Mouse (Mus musculus) liver, embryonic 12.5 days (tissue): ENCODE results near the gene Fgg. TPM values are rescaled to one million over a fixed set of nuclear protein-coding genes. Genes with fewer than 3 reads are reported as not detected.

Source experiments
- ATAC-seq: fragments of 200-750 bp; cut with Nextera tagmentation; 2 replicates; pipeline ENCODE4 v1.8.0; 2017; ENCODE audit warnings: moderate number of reproducible peaks, mild to moderate bottlenecking, moderate library complexity
- H3K27ac ChIP-seq: fragments of 300-500 bp; sonication (generic); 2 replicates; pipeline ENCODE4 v1.5.1; 2016; ENCODE audit warnings: mild to moderate bottlenecking
- H3K27me3 ChIP-seq: fragments of 300-500 bp; sonication (generic); replicated peaks from 2 replicates; pipeline ENCODE4 v1.6.1; 2016; ENCODE audit warnings: mild to moderate bottlenecking, moderate library complexity
- H3K36me3 ChIP-seq: fragments of 300-500 bp; sonication (generic); 2 replicates; pipeline ENCODE4 v1.6.1; 2016; ENCODE audit warnings: mild to moderate bottlenecking, moderate library complexity
- H3K4me1 ChIP-seq: fragments of 300-500 bp; sonication (generic); 2 replicates; pipeline ENCODE4 v1.6.1; 2016
- H3K4me2 ChIP-seq: fragments of 300-500 bp; sonication (generic); 2 replicates; pipeline ENCODE4 v1.6.1; 2016; ENCODE audit warnings: mild to moderate bottlenecking, moderate library complexity
- H3K4me3 ChIP-seq: fragments of 300-500 bp; sonication (generic); 2 replicates; pipeline ENCODE4 v1.5.1; 2016; ENCODE audit warnings: mild to moderate bottlenecking, moderate library complexity
- H3K9ac ChIP-seq: fragments of 300-500 bp; sonication (generic); 2 replicates; pipeline ENCODE4 v1.6.1; 2016; ENCODE audit warnings: mild to moderate bottlenecking, moderate library complexity
- H3K9me3 ChIP-seq: fragments of 300-500 bp; sonication (generic); replicated peaks from 2 replicates; pipeline ENCODE4 v1.6.1; 2016; ENCODE audit warnings: mild to moderate bottlenecking, moderate library complexity
- WGBS: fragments of 180-500 bp; shearing (Covaris S2); methylation state at CpG from one replicate; pipeline ENCODE4 v1.1.7; 2016; ENCODE audit not compliant: insufficient replicate concordance; 5-methylcytosine and 5-hydroxymethylcytosine counted together
- polyA plus RNA-seq: library from polyadenylated mRNA; unstranded; fragments of >200 nt; fragmentation: Nextera tagmentation; extraction: Ambion mirVana; gene quantifications from 2 replicates; pipeline ENCODE4 v1.2.1, GENCODE M21; 2016

Gene Fgg
- 170 and 179 TPM in 2 replicates for polyA plus RNA-seq

GRCm38 (mm10) chr3:83007557-83007956 is at the start of gene Fgg:
TSS of gene Fgg (plus strand) at chr3:83007724.
- H3K9ac ChIP-seq = no peak within 1 kb of the TSS
- peak; percentile 73 for ATAC-seq

GRCm38 (mm10) chr3:82971046-82971445 is 36.5 kb upstream of the Fgg start:
- no peaks in the 10 kb centered on the region for H3K36me3 ChIP-seq
- H3K27me3 ChIP-seq = no peaks in the 10 kb centered on the region
- no peaks in the 10 kb centered on the region for H3K4me1 ChIP-seq
- H3K27ac ChIP-seq = no peak overlapping the region
- H3K9ac ChIP-seq = no peak overlapping the region
- no peak overlapping the region for H3K4me3 ChIP-seq
- WGBS = 62% methylated on average over 3 of the region's 3 CpGs
- H3K9me3 ChIP-seq = no peaks in the 10 kb centered on the region
- no peak for ATAC-seq
- no peak overlapping the region for H3K4me2 ChIP-seq

More at GRCm38 (mm10) chr3:83007557-83007956, at the start of gene Fgg:
- H3K27ac ChIP-seq = 0 out of 2 replicates have a peak within 1 kb of the TSS, but pooled peaks have one; percentile 42
- peaks cover 4% of the 10 kb centered on the region; the same call in 1 of the 2 replicates for H3K36me3 ChIP-seq
- peak within 1 kb of the TSS; percentile 13 for H3K4me3 ChIP-seq
- H3K27me3 ChIP-seq = no peaks in the 10 kb centered on the region
- no peaks in the 10 kb centered on the region for H3K4me1 ChIP-seq
- H3K4me2 ChIP-seq = peak within 1 kb of the TSS; percentile 42
- 30% methylated on average over 7 of the region's 7 CpGs for WGBS
- no peaks in the 10 kb centered on the region for H3K9me3 ChIP-seq

GRCm38 (mm10) chr3:82980818-82981217 is 26.7 kb upstream of the Fgg start:
- H3K9ac ChIP-seq = no peak overlapping the region
- no peak overlapping the region for H3K27ac ChIP-seq
- H3K4me1 ChIP-seq = no peaks in the 10 kb centered on the region
- WGBS = 66% methylated on average over 6 of the region's 6 CpGs
- no peak for ATAC-seq
- H3K27me3 ChIP-seq = no peaks in the 10 kb centered on the region
- H3K4me2 ChIP-seq = no peak overlapping the region
- H3K9me3 ChIP-seq = no peaks in the 10 kb centered on the region
- no peaks in the 10 kb centered on the region for H3K36me3 ChIP-seq
- H3K4me3 ChIP-seq = no peak overlapping the region

GRCm38 (mm10) chr3:82981861-82982260 is 25.7 kb upstream of the Fgg start:
- ATAC-seq = no peak
- no peak overlapping the region for H3K9ac ChIP-seq
- no peak overlapping the region for H3K4me3 ChIP-seq
- no peaks in the 10 kb centered on the region for H3K36me3 ChIP-seq
- H3K27me3 ChIP-seq = no peaks in the 10 kb centered on the region
- no peaks in the 10 kb centered on the region for H3K4me1 ChIP-seq
- no peaks in the 10 kb centered on the region for H3K9me3 ChIP-seq
- no peak overlapping the region for H3K4me2 ChIP-seq
- WGBS = 73% methylated on average over 8 of the region's 8 CpGs
- H3K27ac ChIP-seq = no peak overlapping the region

- ATAC-seq = no peak
- H3K9ac ChIP-seq = no peak overlapping the region
- no peak overlapping the region for H3K27ac ChIP-seq
- no peak overlapping the region for H3K4me2 ChIP-seq
- no peaks in the 10 kb centered on the region for H3K4me1 ChIP-seq
- no peak overlapping the region for H3K4me3 ChIP-seq
- H3K9me3 ChIP-seq = no peaks in the 10 kb centered on the region
- no peaks in the 10 kb centered on the region for H3K27me3 ChIP-seq
- WGBS = 66% methylated on average over 2 of the region's 2 CpGs
- no peaks in the 10 kb centered on the region for H3K36me3 ChIP-seq
These were observed 22.7 kb upstream of the Fgg start for GRCm38 (mm10) chr3:82984840-82985239.

- no peak overlapping the region for H3K9ac ChIP-seq
- WGBS = 67% methylated on average over 12 of the region's 12 CpGs
- H3K4me3 ChIP-seq = no peak overlapping the region
- H3K4me1 ChIP-seq = no peaks in the 10 kb centered on the region
- no peak overlapping the region for H3K4me2 ChIP-seq
- H3K9me3 ChIP-seq = no peaks in the 10 kb centered on the region
- no peaks in the 10 kb centered on the region for H3K36me3 ChIP-seq
- ATAC-seq = no peak
- peaks cover 5% of the 10 kb centered on the region; the same call in 1 of the 2 replicates for H3K27me3 ChIP-seq
- no peak overlapping the region for H3K27ac ChIP-seq
These were observed 15.6 kb upstream of the Fgg start for GRCm38 (mm10) chr3:82991963-82992362.

- Histone ChIP-seq H3K27ac (no peak overlapping the region), H3K4me3 (no peak overlapping the region), H3K4me2 (no peak overlapping the region), H3K36me3 (no peaks in the 10 kb centered on the region), H3K9me3 (no peaks in the 10 kb centered on the region), H3K4me1 (no peaks in the 10 kb centered on the region), H3K27me3 (peaks cover 5% of the 10 kb centered on the region; the same call in 1 of the 2 replicates), H3K9ac (no peak overlapping the region)
- 79% methylated on average over 6 of the region's 6 CpGs for WGBS
- ATAC-seq = no peak
These were observed 14.6 kb upstream of the Fgg start for GRCm38 (mm10) chr3:82992956-82993355.

DNA sequence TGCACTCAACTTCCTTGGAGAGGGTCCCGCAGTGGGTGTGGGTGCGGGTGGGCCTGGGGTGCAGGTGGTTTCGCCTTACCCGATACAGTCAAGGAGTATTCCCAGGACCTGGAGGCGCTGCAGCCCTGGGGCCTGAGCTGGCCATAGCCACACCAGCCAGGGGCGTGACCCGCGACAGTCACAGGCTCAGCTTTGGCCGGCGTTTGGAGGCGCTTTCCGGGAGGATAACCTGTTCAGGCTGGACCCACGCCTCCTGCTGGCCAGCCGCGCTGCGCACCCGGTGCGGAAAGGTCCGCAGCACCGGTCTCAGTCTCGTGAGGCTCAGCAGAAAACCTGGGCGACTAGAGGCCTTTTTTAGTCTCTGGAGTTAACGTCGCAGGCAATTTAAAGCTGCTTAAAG is 12.2 kb upstream of the Fgg start:
- peaks cover 5% of the 10 kb centered on the region; the same call in 1 of the 2 replicates for H3K27me3 ChIP-seq
- no peaks in the 10 kb centered on the region for H3K9me3 ChIP-seq
- no peaks in the 10 kb centered on the region for H3K4me1 ChIP-seq
- H3K4me2 ChIP-seq = peak overlapping the region; percentile 50
- ATAC-seq = peak; percentile 69
- no peaks in the 10 kb centered on the region for H3K36me3 ChIP-seq
- H3K27ac ChIP-seq = no peak overlapping the region
- 4% methylated on average over 24 of the region's 24 CpGs for WGBS
- no peak overlapping the region for H3K9ac ChIP-seq
- no peak overlapping the region for H3K4me3 ChIP-seq

- no peak overlapping the region for H3K4me2 ChIP-seq
- no peaks in the 10 kb centered on the region for H3K9me3 ChIP-seq
- H3K27me3 ChIP-seq = peaks cover 5% of the 10 kb centered on the region; the same call in 1 of the 2 replicates
- H3K4me3 ChIP-seq = no peak overlapping the region
- no peak for ATAC-seq
- no peaks in the 10 kb centered on the region for H3K36me3 ChIP-seq
- H3K9ac ChIP-seq = no peak overlapping the region
- H3K27ac ChIP-seq = no peak overlapping the region
- no peaks in the 10 kb centered on the region for H3K4me1 ChIP-seq
- WGBS = 76% methylated on average over 3 of the region's 3 CpGs
These were observed 10.9 kb upstream of the Fgg start for GRCm38 (mm10) chr3:82996656-82997055.

- no peak overlapping the region for H3K27ac ChIP-seq
- no peak overlapping the region for H3K4me3 ChIP-seq
- no peaks in the 10 kb centered on the region for H3K9me3 ChIP-seq
- H3K4me2 ChIP-seq = no peak overlapping the region
- H3K4me1 ChIP-seq = no peaks in the 10 kb centered on the region
- no peak overlapping the region for H3K9ac ChIP-seq
- 25% methylated on average over 8 of the region's 8 CpGs for WGBS
- peaks cover 5% of the 10 kb centered on the region; the same call in 1 of the 2 replicates for H3K27me3 ChIP-seq
- peak; percentile 38; the same call in 1 of the 2 replicates for ATAC-seq
- H3K36me3 ChIP-seq = no peaks in the 10 kb centered on the region
These were observed 8.6 kb upstream of the Fgg start for GRCm38 (mm10) chr3:82998772-82999463.

- H3K9me3 ChIP-seq = no peaks in the 10 kb centered on the region
- H3K4me2 ChIP-seq = no peak overlapping the region
- no peak overlapping the region for H3K27ac ChIP-seq
- peaks cover 4% of the 10 kb centered on the region; the same call in 1 of the 2 replicates for H3K27me3 ChIP-seq
- H3K4me1 ChIP-seq = no peaks in the 10 kb centered on the region
- no peak overlapping the region for H3K9ac ChIP-seq
- ATAC-seq = no peak
- H3K4me3 ChIP-seq = no peak overlapping the region
- 74% methylated on average over 9 of the region's 9 CpGs for WGBS
- no peaks in the 10 kb centered on the region for H3K36me3 ChIP-seq
These were observed 7.5 kb upstream of the Fgg start for GRCm38 (mm10) chr3:82999995-83000394.

- no peaks in the 10 kb centered on the region for H3K4me1 ChIP-seq
- H3K9me3 ChIP-seq = no peaks in the 10 kb centered on the region
- H3K9ac ChIP-seq = no peak overlapping the region
- no peaks in the 10 kb centered on the region for H3K27me3 ChIP-seq
- no peak overlapping the region for H3K27ac ChIP-seq
- no peaks in the 10 kb centered on the region for H3K36me3 ChIP-seq
- ATAC-seq = no peak
- no peak overlapping the region for H3K4me3 ChIP-seq
- 0% methylated on average over 2 of the region's 2 CpGs for WGBS
- H3K4me2 ChIP-seq = no peak overlapping the region
These were observed 5.3 kb upstream of the Fgg start for GRCm38 (mm10) chr3:83002191-83002590.
